Mouse (Mus musculus): ENCODE results near the gene N4bp2l1. TPM values are rescaled to one million over a fixed set of nuclear protein-coding genes. Genes with fewer than 3 reads are reported as not detected.

The N4bp2l1 gene
- polyA plus RNA-seq (2012; rRNA removed) = 4.5 and 6.5 TPM in 2 replicates

GRCm38 (mm10) chr5:150597088-150597487 lies at the start of gene N4bp2l1:
Gene N4bp2l1 (minus strand): TSS chr5:150597188.

DNA sequence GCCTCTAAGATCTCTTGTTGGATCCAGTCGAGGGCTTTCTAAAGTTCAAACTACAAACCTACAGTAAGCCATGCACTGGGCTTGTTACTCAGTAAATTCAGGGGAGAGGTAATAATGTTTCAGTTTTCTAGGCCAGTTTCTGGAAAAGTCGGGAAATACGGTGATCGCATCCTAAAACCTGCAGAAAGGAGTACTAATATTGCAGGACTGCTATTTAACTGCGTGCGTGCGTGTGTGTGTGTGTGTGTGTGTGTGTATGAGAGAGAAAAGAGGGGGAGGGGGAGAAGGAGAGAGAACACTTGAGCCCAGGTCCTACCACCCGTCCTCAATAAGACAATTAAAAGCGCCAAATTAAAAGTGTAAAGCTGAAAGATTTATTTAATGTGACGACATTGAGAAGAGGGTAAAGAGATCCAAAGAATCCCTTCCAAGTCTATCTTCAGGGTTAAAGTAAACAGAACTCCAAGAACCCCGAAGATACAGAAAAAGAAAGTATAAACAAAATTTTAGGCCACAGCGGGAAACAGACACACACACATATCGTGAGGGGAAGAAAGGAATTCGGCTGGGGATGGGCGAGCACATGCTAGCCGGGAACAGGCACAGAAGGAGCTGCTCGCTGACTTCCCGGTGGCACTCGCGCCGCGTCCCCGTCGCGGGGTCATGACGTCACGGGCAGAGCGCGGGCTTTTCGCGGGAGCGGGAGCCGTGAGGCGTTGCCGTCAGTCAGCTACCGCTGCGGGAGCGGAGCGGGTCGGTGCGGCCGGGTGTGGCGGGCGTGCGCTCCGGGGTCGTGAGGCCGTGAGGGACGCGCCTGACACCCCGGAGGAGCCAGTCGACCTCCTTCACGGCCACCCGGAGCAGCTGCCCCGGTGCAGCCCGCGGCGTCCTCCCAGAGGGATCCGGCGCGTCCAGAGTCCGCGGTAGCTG lies 74.8 kb downstream of the N4bp2l1 start, which contains the start of gene Brca2:
Gene Brca2, plus strand, starts transcription at position 694 of the 930 bp plus-strand sequence.

Other genes with a start within 250 kb of the N4bp2l1 start
- not detected in 2 replicates for gene Zar1l, start 79.0 kb downstream of the N4bp2l1 start, polyA plus RNA-seq (2012; rRNA removed)
- 45.0 and 45.5 TPM in 2 replicates for gene Brca2, start 74.6 kb downstream of the N4bp2l1 start, polyA plus RNA-seq (2012; rRNA removed)
- gene N4bp2l2, start 69.0 kb upstream of the N4bp2l1 start, polyA plus RNA-seq (2012; rRNA removed) = 43.7 and 54.5 TPM in 2 replicates
- 36.7 and 45.2 TPM in 2 replicates for gene Pds5b, start 76.6 kb upstream of the N4bp2l1 start, polyA plus RNA-seq (2012; rRNA removed)